Mouse (Mus musculus) adrenal gland, adult 18-20 months (tissue): ENCODE measurements around the gene Foxc2. TPM values are rescaled to one million over a fixed set of nuclear protein-coding genes. Genes with fewer than 3 reads are reported as not detected.

Experiments
- DNase-seq, 2 experiments: peaks; one replicate each; pipeline ENCODE4 v3.0.0; 2021 to 2022; ENCODE audit warnings: low spot score in 2 of 2
- total RNA-seq, 2 experiments: library from RNA; stranded (reverse); gene quantifications; 1 replicate in 1 of 2; 2 replicates in 1 of 2; pipeline ENCODE4 v1.2.3; 2021

Foxc2 gene
- total RNA-seq, 2 experiments from 2014 or later: 2.8 to 4.1 TPM

GRCm38 (mm10) chr8:121085561-121085960, 30.4 kb upstream of the Foxc2 start:
- no peak for DNase-seq

- no peak for DNase-seq
Observed at GRCm38 (mm10) chr8:121086004-121086900, 29.7 kb upstream of the Foxc2 start.

GRCm38 (mm10) chr8:121088281-121088680, 27.7 kb upstream of the Foxc2 start:
- no peak for DNase-seq

GRCm38 (mm10) chr8:121088871-121089630, 26.9 kb upstream of the Foxc2 start:
- no peak for DNase-seq

- DNase-seq: no peak
Observed at GRCm38 (mm10) chr8:121089631-121090380, 26.2 kb upstream of the Foxc2 start.

- DNase-seq: no peak
Observed at GRCm38 (mm10) chr8:121090716-121091115, 25.3 kb upstream of the Foxc2 start.

GRCm38 (mm10) chr8:121092141-121092540, 23.8 kb upstream of the Foxc2 start:
- DNase-seq: no peak

GRCm38 (mm10) chr8:121092627-121093026, 23.3 kb upstream of the Foxc2 start:
- peak; percentile 81 to 89 for DNase-seq

- DNase-seq: no peak
Observed at GRCm38 (mm10) chr8:121093496-121093895, 22.5 kb upstream of the Foxc2 start.

GRCm38 (mm10) chr8:121104049-121104818, 11.7 kb upstream of the Foxc2 start:
- DNase-seq: peak; percentile 81

GRCm38 (mm10) chr8:121107668-121108656, 8.0 kb upstream of the Foxc2 start, which contains the start of gene Mthfsd:
TSS of gene Mthfsd (minus strand) at chr8:121108392.
- peak; percentile 98 to 99 for DNase-seq

- no peak for DNase-seq
Observed at GRCm38 (mm10) chr8:121108657-121109056, 7.3 kb upstream of the Foxc2 start.

- DNase-seq: no peak
Observed at GRCm38 (mm10) chr8:121111145-121111907, 4.6 kb upstream of the Foxc2 start.

- DNase-seq: peak; percentile 99
Observed at GRCm38 (mm10) chr8:121113261-121113660, 2.7 kb upstream of the Foxc2 start.

- DNase-seq: no peak
Observed at GRCm38 (mm10) chr8:121115136-121115535, 835 bp upstream of the Foxc2 start.

- peak; percentile 18 to 38 for DNase-seq
Observed at GRCm38 (mm10) chr8:121116591-121117185, 717 bp downstream of the Foxc2 start.

GRCm38 (mm10) chr8:121117186-121117651, 1.2 kb downstream of the Foxc2 start:
- DNase-seq: peak in 1 of 2 experiments; percentile 30

GRCm38 (mm10) chr8:121117906-121118305, 1.9 kb downstream of the Foxc2 start:
- no peak for DNase-seq
